Mouse (Mus musculus) kidney, embryonic 14.5 days (tissue): Measurements from ENCODE around the gene Psmd3. TPM values are rescaled to one million over a fixed set of nuclear protein-coding genes. Genes with fewer than 3 reads are reported as not detected.
"Not testable (repeated sequence)": the region's sequence is repeated elsewhere in the genome, so short reads cannot be mapped to it uniquely, and the experiment has no call there.

ENCODE experiments used
- ATAC-seq: fragments of 200-750 bp; cut with Nextera tagmentation; 2 replicates; pipeline ENCODE4 v1.8.0; 2017; ENCODE audit warnings: moderate number of reproducible peaks, mild to moderate bottlenecking, moderate TSS enrichment, moderate library complexity; ENCODE audit not compliant: low FRiP score, low TSS enrichment
- H3K27ac ChIP-seq: fragments of 300-500 bp; sonication (generic); 2 replicates; pipeline ENCODE4 v1.5.1; 2014; ENCODE audit warnings: low read depth, mild to moderate bottlenecking, low read length, moderate library complexity, mixed read lengths
- H3K27me3 ChIP-seq: fragments of 300-500 bp; sonication (generic); 2 replicates; pipeline ENCODE4 v1.6.1; 2014; ENCODE audit warnings: mild to moderate bottlenecking, low read length; ENCODE audit not compliant: control insufficient read depth, insufficient read depth
- H3K36me3 ChIP-seq: fragments of 300-500 bp; sonication (generic); 2 replicates; pipeline ENCODE4 v1.6.1; 2014; ENCODE audit warnings: low read length, mixed read lengths; ENCODE audit not compliant: control insufficient read depth, insufficient read depth
- H3K4me1 ChIP-seq: fragments of 300-500 bp; sonication (generic); 2 replicates; pipeline ENCODE4 v1.6.1; 2014; ENCODE audit warnings: low read length, mixed read lengths; ENCODE audit not compliant: control insufficient read depth, insufficient read depth
- H3K4me2 ChIP-seq: fragments of 300-500 bp; sonication (generic); replicated peaks from 2 replicates; pipeline ENCODE4 v1.6.1; 2014; ENCODE audit warnings: low read depth, mild to moderate bottlenecking, low read length
- H3K4me3 ChIP-seq: fragments of 300-500 bp; sonication (generic); 2 replicates; pipeline ENCODE4 v1.5.1; 2014; ENCODE audit warnings: mild to moderate bottlenecking, low read length
- H3K9ac ChIP-seq: fragments of 300-500 bp; sonication (generic); 2 replicates; pipeline ENCODE4 v1.6.1; 2014; ENCODE audit warnings: low read depth, mild to moderate bottlenecking, low read length, moderate library complexity
- H3K9me3 ChIP-seq: fragments of 300-500 bp; sonication (generic); 2 replicates; pipeline ENCODE4 v1.6.1; 2016; ENCODE audit warnings: low read length; ENCODE audit not compliant: control insufficient read depth
- WGBS: fragments of 180-500 bp; shearing (Covaris S2); extraction: QIAGEN DNeasy Blood & Tissue Kit; methylation state at CpG from one replicate; pipeline ENCODE4 v1.1.7; 2014; 5-methylcytosine and 5-hydroxymethylcytosine counted together
- polyA plus RNA-seq: library from polyadenylated mRNA; unstranded; fragments of >200 nt; fragmentation: Nextera tagmentation; extraction: Ambion mirVana; gene quantifications from 2 replicates; pipeline ENCODE4 v1.2.1, GENCODE M21; 2014

The Psmd3 gene
- polyA plus RNA-seq = 181 and 187 TPM in 2 replicates

DNA sequence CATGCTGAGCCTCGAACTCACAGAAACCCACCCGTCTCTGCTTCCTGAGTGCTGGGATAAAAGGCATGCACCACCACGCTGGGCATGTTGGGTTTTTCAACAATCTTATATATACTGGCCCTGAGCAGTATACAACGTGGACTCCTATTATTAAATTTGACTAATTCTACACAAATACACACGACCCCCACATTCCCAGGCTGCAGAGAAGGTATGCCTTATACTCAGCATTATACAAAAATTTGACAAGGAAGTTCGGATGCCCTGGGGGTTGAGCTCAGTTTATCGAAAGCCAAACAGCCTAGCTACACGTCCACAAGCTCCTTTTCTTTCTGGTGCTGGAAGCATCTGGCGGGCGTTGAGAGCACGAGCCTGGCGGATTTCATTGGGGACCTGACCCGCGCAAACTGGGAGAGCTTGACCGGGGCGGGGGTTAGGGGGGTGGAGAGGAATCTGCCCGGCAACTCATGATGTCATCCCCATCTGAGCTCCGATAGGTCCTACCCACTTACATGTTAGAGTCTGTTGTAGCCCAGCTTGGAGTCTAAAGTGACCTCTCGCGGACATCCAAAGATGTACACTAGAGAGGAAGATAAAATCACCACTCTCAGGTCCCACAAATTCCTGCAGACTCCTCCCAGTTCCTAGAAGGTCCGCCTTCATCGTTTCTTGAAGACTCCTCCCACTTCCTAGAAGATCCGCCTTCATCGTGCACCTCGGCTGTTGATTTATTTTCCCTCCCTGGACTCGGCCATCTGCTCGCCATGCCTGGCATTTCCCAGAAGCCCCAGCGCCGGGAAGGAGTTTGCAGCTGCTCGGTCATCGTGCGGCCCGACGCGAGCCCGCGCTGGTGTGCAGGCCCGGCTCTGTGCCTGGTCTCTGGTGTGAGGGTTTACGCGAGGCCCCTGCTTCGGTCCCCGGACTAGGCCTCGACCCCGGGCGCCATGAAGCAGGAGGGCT lies at the start of gene Psmd3:
TSS of gene Psmd3 (plus strand) at position 769 of the 960 bp plus-strand sequence.
- peak within 1 kb of the TSS; percentile 99 for H3K4me3 ChIP-seq
- peaks cover 19% of the 10 kb centered on the region for H3K36me3 ChIP-seq
- H3K9me3 ChIP-seq = no peaks in the 10 kb centered on the region
- H3K9ac ChIP-seq = peak within 1 kb of the TSS; percentile 98
- WGBS = 6% methylated on average over 45 of the region's 45 CpGs
- H3K4me1 ChIP-seq = 0 out of 2 replicates have a peak, but pooled peaks cover 5% of the 10 kb centered on the region
- ATAC-seq = peak; percentile 94
- no peaks in the 10 kb centered on the region for H3K27me3 ChIP-seq
- peak within 1 kb of the TSS; percentile 78 for H3K27ac ChIP-seq
- peak within 1 kb of the TSS; percentile 66 for H3K4me2 ChIP-seq

DNA sequence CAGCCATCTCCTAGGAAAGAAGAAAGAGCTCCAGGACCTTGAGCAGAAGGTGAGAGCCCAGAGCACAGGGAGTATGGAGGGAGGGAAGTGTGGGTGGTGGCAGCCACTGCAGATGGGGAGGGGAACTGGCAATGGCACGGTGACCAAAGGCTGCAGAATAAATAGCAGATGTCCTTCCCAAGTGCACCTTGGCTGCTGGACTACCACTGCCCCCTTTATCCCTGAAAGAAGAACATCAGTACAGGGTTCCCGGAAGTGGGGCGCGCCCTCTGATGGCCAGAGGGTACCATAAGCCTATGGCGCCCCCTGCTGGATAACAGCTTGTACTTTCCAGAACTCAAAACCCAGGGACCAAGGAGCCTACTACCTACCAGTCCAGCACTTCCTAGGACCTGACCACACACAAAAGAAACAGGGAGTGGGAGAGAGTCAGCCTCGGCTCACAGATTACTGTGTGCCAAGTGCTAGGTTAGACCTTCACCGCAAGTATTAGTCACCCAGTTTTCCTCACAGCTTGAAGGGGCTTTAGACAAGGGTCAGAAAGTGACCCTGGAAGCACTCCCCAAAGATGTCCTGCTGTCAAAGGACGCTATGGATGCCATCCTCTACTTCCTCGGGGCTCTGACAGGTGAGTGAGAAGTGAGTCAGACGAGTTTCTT lies 46.9 kb upstream of the Psmd3 start:
- 44% methylated on average over 10 of the region's 10 CpGs for WGBS
- H3K9me3 ChIP-seq, ATAC-seq: not testable (repeated sequence)

DNA sequence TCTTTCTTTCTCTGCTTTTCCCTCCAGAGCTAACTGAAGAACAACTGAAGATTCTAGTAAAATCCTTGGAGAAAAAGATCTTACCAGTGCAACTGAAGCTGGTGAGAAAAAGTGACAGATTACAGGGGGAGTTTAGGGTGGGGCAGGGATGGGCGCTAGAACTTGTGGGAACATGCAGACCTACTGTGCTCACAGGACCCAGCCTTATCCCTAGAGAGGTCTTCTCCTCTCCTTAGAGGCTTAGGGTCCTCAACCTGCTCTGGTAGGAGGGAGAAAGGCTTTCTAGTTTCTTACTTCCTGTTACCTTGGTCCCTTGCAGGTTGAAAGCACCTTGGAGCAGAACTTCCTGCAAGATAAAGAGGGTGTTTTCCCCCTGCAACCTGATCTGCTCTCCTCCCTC lies 44.9 kb upstream of the Psmd3 start:
- Histone ChIP-seq H3K4me1 (no peaks in the 10 kb centered on the region), H3K9ac (no peak overlapping the region), H3K4me2 (no peak overlapping the region), H3K27me3 (no peaks in the 10 kb centered on the region), H3K36me3 (no peaks in the 10 kb centered on the region), H3K27ac (no peak overlapping the region), H3K9me3 (no peaks in the 10 kb centered on the region), H3K4me3 (no peak overlapping the region)
- ATAC-seq = no peak
- 62% methylated on average over 1 of the region's 1 CpGs for WGBS

More for the DNA sequence above, 46.9 kb upstream of the Psmd3 start:
- H3K4me3 ChIP-seq, H3K9ac ChIP-seq, H3K27ac ChIP-seq, H3K4me2 ChIP-seq, H3K4me1 ChIP-seq, H3K36me3 ChIP-seq, H3K27me3 ChIP-seq: not testable (repeated sequence)

DNA sequence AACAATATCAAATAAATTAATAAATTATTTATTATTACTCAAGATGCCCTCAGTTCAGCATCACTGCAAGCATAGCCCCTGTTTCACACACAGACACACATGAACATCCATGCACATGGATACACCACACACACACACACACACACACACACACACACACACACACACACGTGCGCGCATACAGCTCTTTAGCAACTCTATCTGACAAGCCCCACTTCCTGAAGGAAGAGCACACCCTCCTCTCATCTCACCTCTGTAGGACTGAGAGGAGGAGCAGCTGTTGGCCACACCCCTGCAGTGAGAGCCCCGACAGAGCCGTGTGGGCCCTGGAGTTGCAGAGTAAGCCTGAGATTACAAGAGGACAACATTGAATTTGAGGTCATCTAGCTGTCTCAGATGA lies 42.3 kb upstream of the Psmd3 start:
- no peak for ATAC-seq
- Histone ChIP-seq H3K9me3 (no peaks in the 10 kb centered on the region), H3K4me1 (no peaks in the 10 kb centered on the region), H3K4me2 (no peak overlapping the region), H3K36me3 (no peaks in the 10 kb centered on the region), H3K27ac (no peak overlapping the region), H3K9ac (no peak overlapping the region), H3K4me3 (no peak overlapping the region), H3K27me3 (no peaks in the 10 kb centered on the region)
- WGBS = 56% methylated on average over 5 of the region's 5 CpGs

DNA sequence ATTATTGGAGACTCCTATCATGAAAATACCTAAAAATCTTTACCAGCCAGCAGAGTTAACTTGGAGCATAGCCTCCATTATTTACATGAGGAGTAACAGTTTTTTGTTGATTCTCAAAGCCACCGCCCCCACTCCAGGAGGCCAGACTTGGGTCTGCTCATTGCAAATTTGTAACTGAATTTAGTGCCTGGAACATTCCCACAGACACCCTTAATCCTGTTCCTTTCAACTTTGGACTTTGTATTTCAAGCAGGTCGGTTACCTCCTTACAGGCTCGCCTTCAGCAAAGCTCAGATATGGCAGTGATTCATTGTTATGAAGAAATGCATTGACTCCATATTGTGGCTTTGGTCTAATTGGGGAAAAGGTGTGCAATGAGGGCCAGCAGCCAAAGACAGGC lies 37.6 kb upstream of the Psmd3 start:
- no peaks in the 10 kb centered on the region for H3K9me3 ChIP-seq
- no peaks in the 10 kb centered on the region for H3K36me3 ChIP-seq
- H3K4me1 ChIP-seq = no peaks in the 10 kb centered on the region
- no peak overlapping the region for H3K9ac ChIP-seq
- WGBS = 80% methylated on average over 3 of the region's 3 CpGs
- ATAC-seq = no peak
- no peak overlapping the region for H3K4me3 ChIP-seq
- no peaks in the 10 kb centered on the region for H3K27me3 ChIP-seq
- H3K27ac ChIP-seq = no peak overlapping the region
- no peak overlapping the region for H3K4me2 ChIP-seq

DNA sequence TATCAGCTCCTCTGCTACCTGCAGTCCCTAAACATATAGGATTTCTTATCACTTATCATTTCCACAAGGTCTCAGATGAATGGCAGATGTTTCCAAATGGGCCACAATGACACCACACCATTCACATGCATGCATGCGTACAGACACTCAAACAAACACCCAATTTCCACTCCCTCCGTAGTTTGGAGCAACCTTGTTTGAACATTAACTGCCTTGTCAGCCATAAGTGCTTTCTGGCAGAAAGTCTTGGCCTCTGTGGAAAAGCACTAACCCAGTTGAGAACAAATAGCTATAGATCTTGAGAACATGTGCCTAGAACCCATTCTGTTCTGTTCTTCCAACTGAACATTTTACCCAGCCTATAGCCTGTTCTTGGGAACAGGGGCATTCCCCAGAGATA lies 36.4 kb upstream of the Psmd3 start:
- no peaks in the 10 kb centered on the region for H3K9me3 ChIP-seq
- 75% methylated on average over 2 of the region's 2 CpGs for WGBS
- H3K4me2 ChIP-seq = no peak overlapping the region

DNA sequence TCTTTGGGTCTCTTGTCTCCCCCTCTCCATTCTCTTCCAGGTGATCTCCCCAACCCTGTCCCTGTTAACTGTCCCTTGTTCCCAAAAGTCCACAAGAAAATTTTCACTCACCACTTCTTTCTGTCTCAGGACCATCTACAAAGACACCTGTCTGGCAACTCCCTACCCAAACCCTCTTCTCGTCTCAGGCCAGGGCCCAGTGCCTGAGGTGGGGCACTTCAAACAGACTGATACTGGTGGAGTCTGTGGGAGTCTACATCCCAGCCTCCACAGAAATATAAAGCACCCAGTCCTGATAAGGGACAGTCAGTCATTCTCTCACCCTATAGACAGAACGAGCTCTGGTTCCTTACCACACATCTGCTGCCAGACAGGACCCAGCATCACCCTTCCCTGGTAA lies 35.9 kb upstream of the Psmd3 start, which contains the start of gene Gsdma2:
TSS of gene Gsdma2 (plus strand) at position 301 of the 400 bp plus-strand sequence.
- Histone ChIP-seq H3K36me3 (no peaks in the 10 kb centered on the region), H3K9ac (no peak within 1 kb of the TSS), H3K27ac (no peak within 1 kb of the TSS), H3K9me3 (no peaks in the 10 kb centered on the region), H3K4me3 (no peak within 1 kb of the TSS), H3K27me3 (no peaks in the 10 kb centered on the region), H3K4me1 (no peaks in the 10 kb centered on the region), H3K4me2 (no peak within 1 kb of the TSS)
- WGBS = 63% methylated on average over 2 of the region's 2 CpGs
- ATAC-seq = no peak

More for the DNA sequence above, 36.4 kb upstream of the Psmd3 start:
- Histone ChIP-seq H3K4me3 (no peak overlapping the region), H3K9ac (no peak overlapping the region), H3K27ac (no peak overlapping the region), H3K4me1 (no peaks in the 10 kb centered on the region), H3K27me3 (no peaks in the 10 kb centered on the region), H3K36me3 (no peaks in the 10 kb centered on the region)
- ATAC-seq = no peak

DNA sequence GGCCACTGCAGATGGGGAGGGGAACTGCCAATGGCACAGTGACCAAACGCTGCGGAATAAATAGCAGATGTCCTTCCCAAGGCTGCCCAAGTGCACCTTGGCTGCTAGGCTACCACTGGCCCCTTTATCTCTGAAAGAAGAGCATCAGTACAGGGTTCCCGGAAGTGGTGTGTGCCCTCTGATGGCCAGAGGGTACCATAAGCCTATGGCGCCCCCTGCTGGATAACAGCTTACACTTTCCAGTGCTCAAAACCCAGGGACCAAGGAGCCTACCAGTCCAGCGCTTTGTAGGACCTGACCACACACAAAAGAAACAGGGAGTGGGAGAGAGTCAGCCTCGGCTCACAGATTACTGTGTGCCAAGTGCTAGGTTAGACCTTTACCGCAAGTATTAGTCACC lies 27.3 kb upstream of the Psmd3 start:
- not testable (repeated sequence) for H3K4me1 ChIP-seq, H3K4me2 ChIP-seq, H3K9ac ChIP-seq, H3K27me3 ChIP-seq, H3K9me3 ChIP-seq, H3K36me3 ChIP-seq, H3K4me3 ChIP-seq, H3K27ac ChIP-seq
- WGBS = 18% methylated on average over 7 of the region's 7 CpGs
- ATAC-seq = 0 out of 2 replicates have a peak, but pooled peaks have one; percentile 49

DNA sequence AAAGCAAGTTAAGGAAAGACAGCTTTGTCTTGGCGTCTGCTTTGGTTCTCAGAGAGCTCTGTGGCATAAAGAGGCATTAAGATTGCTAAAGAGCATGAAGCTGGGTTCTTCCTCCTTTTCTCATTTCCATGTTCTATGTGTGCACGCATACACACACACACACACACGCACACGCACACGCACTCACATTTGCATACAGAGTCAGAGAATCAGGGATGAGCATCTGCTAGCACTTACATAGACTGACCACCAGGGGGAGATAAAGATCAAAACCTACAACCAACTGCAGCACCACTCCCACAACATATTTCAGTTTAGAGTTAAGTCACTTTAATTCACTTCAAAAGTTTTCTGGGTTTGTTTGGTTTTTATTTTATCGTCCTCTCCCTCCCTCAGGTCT lies 21.8 kb upstream of the Psmd3 start:
- Histone ChIP-seq H3K27me3 (no peaks in the 10 kb centered on the region), H3K36me3 (no peaks in the 10 kb centered on the region), H3K27ac (no peak overlapping the region), H3K9ac (no peak overlapping the region; the same call in 1 of the 2 replicates), H3K4me2 (0 out of 2 replicates have a peak overlapping the region, but pooled peaks have one; percentile 10), H3K9me3 (no peaks in the 10 kb centered on the region), H3K4me1 (no peaks in the 10 kb centered on the region), H3K4me3 (no peak overlapping the region)
- 9% methylated on average over 6 of the region's 6 CpGs for WGBS
- 0 out of 2 replicates have a peak, but pooled peaks have one; percentile 62 for ATAC-seq
